Mouse (Mus musculus): ENCODE data around the gene Cpt2.

The Cpt2 gene

DNA sequence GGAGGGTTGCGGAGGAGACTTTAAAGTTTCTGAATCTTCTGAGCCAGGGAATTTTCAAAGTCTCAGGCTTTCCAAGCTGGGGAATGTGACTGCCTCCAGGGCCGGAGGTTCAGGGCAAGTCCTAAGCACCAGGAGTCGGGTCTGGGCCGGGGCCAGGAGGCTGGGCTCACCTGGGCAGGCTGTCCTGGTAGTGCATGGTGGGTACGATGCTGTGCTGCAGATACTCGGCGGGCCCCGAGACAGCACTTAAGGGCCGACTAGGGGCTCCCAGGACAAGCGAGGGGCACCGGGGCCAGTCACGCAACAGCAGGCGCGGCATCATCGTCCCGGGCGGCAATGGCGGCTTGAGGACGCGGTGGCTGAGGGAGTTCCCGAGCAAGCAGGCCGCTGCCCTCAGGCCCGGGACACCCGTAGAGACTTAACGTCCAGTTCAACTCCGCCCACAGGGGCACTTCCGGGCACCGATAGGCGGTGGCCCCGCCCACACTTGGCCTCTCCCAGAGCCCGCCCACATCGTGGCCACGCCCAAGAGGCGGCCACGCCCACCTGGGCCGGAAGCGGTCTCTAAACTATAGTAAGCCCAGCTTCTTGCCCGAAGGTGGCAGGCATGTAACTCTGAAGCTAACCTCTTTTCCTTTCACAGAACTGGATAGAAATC, at the start of gene Cpt2:
Cpt2 (minus strand) TSS at position 466 of the 658 bp plus-strand sequence.
- DNase-seq: peak; percentile 99

DNA sequence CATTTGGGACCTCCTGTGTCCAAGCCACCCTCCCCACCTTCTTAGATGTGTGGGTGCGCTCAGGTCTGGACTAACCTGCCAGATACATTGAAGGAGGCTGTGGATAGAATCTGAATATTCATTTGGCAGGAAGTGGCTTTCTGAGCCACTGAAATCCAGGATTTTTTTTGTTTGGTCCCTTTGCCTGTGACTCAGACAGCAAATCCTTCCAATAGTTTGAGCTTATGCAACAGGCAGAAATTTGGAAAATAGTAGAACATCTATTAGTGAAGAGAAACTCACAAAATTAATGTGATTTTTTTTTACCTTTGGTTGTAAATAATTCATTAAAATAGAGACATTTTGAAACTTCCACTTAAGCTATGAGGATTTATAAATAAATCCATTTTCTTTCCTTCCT, 47.8 kb upstream of the Cpt2 start:
- DNase-seq: no peak

DNA sequence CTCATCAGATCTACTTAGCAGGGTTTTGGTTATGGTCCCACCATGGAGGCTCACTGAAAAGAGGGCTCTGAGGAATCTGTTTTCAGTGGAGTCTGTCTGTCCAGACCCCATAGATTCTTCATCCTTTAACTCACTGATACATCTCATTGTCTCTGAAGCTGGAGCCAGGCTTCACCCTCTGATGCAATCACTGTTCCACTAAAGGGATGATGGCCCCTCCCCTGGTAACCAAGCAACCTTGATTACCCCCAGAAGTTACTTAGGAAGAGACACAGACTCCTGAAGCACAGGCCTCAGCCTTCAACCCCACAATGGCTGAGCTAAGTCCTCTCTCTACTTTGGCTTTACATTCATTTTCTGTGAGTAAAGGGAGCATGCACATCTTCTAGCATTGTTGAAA, 46.4 kb upstream of the Cpt2 start:
- no peak for DNase-seq

DNA sequence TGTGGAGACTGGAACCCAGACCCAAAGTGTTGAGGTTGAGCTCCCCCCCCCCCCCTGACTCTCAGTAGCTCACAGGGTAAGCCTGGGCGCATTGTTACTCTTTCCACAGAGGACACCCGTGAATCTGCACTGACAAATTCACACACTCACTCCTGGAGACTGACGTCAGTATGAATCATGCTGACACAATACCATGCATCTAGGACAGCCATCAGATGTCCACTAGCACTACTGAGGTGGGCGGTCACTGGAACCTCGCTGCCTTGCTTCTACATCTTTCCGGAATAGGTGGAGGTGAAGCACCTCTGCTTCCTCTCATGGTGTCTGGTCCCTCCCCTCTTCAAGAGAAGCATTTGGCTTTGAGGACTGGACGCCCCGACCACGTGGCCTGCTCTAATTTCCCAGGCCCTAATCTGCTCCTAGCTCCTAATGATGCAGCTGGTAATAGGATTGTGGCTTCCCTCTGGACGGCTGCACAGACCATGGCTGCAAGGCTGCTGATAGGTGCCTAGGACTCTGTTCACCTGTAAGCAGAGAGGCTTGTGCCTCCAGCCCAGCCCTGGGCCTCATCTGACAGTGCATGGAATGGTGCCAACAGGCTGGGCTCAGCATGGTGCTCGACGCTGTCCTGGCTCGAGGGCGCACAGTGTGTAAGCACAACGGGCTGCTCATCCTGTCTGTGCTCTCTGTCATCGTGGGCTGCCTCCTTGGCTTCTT, 44.7 kb upstream of the Cpt2 start, which contains the start of gene Slc1a7:
Slc1a7 (plus strand) TSS at position 367 of the 717 bp plus-strand sequence.
- no peak for DNase-seq

DNA sequence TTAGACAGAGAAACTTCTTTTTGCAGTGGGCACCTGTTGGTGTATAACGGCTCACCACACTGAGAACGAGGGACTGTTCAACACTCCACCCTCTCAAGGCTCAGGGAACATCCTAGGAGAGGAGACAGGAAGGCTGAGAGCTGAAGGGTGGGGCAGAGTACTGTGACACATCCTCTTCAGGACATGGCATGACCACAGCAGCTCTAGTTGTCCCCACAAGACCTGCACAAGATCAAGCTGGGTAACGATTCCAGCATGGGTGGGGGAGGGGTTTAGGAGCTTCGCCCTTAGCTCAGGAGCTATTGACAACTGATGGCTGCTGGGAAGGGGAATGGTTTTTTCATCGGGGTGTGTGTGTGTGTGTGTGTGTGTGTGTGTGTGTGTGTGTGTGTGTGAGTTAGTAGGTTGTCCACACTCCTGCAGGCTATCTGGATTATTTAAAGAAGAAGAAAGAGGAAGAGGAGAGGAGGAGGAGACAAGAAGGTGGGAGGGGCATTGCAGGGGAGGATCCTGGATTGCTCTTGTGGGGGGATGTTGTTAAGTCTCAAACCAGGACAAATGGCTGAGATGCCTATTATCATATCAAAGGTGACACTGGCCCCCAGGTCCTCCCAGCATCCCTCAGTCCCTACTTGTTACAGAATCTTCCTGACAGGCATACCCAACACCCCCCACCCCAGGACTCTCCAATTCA, 43.2 kb upstream of the Cpt2 start:
- DNase-seq: no peak

DNA sequence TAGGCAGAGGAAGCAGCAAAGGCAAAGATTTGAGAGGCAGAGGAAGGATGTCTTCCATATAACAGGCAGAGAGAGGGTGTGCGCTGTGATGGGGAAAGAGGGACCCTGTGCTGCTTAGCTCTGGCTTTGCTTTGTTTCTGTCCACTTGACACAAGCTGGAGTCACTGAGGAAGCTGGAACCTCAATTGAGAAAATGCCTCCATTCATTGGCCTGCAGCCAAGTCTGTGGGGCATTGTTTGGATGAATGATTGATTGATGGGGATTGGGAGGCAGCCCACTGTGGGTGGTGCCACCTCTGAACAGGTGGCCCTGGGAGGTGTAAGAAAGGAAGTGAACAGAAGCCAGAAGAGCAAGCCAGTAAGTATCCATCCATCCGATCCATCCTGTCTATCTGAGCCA, 39.4 kb upstream of the Cpt2 start:
- DNase-seq: no peak

DNA sequence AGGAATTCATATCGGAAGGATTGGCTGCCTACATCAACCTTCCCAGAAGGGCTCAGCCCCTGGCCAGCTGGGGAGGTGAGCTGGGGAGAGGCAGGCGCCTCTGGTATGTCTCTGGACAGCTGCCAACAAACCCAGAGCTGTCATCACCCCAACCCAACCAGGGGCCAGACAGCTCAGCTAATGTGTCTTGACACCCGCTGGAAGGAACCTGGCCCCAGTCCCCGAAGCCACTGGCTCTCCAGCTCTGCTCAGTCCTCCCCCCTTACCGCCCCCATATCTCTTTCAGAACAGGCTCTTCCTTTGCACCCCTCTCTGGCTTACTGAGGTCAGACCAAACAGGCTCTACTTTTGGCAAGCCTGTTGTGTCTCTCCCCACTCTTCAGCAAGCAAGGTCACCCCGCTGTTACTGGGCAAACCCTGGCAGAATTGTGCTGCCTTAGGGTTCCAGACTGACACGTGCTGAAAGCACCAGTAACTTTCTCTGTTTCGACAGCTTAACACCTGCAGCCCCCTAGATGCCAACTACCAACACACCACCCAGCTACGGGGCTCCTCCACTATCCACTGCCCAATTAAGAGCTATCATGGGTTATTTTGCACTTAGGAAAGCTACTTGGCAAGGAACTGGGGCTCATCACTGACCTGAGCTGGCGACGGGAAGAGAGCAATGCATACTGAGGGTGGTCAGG, 38.8 kb upstream of the Cpt2 start:
- peak; percentile 30 for DNase-seq

DNA sequence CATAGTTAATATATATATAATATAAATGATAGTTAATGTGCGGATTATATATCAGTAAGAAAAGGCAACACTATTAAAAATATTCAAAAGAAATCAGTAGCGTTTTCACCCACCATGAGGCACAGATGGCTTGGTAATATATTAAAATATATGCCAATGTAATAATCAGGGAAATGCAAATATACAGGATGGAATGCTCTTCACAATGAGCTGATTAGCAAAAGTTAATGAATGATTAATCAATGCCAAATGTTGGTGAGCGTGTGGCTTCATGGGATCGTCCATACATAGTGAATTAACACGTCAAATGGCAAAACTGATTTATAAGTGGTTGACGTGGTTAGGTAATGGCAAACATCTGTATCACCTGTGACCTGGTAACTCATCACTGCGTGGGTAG, 35.1 kb upstream of the Cpt2 start:
- no peak for DNase-seq

DNA sequence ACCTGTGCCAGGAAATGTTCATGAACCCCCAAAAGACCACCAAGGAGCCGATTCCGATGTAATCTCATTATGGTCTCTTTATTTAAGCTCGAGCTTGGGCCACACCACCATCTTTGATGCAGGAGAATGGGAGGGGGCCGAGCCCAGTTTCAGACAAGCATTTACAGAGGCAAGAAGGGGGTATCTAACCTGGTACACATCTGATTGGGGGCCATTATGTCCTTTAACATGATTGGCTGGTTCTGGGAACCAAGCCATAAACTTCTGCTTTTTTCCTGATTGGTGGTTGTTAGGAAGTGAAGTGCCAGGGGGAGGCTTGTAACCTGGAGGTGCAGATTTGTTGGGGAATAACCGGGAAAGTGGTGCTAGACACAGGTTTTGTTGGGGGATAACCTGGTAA, 32.3 kb upstream of the Cpt2 start:
- no peak for DNase-seq

DNA sequence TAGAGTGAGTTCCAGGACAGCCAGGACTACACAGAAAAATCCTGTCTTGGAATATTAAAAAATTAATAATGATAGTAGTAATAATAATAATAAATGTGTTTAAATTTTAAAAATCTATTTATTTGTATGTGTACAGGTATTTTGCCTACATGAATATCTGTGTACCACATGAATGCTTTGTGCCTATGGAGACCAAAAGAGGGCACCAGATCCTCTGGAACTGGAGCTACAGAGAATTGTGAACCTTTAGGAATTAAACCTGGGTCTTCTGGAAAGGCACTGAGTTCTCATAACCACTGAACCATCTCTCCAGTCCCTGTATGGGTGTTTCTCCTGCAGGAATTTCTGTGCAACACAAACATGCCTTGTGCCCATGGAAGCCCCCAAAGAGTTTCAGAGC, 29.4 kb upstream of the Cpt2 start:
- DNase-seq: no peak

DNA sequence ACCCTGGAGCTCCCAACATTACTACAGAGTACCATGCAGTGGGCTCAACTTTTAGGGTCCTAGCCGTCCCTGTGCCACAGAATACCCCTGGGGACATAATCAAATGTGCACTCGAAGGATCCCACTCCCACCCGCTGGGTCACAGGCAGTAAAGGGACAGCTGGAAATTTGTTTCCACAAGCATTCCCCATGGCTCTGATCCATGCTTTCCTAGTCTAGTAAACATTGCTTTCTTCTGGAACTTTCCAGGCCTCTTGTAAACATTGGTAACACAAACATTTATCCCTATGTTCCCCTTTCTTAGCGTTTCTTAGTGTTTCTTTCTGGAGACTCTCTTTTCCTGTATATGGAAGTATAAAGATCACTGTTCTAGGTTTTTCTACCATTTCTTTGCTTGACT, 26.5 kb upstream of the Cpt2 start:
- DNase-seq: no peak

DNA sequence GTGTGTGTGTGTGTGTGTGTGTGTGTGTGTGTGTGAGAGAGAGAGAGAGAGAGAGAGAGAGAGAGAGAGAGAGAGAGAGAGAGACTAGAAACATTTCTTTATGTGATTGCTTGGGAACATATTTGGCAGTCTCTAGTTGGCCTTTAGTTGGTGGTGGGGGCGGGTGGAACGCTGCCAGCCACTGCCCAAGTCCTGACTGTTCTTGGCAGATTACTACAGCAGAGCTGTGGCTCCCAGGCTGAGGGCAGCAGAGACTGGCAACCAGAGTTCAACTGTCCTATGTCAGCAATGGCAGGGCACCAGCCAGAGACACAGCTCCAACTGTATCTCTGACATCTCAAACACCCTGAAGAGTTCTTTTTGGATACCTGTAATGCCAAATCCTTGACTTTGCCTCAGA, 20.7 kb upstream of the Cpt2 start:
- no peak for DNase-seq

DNA sequence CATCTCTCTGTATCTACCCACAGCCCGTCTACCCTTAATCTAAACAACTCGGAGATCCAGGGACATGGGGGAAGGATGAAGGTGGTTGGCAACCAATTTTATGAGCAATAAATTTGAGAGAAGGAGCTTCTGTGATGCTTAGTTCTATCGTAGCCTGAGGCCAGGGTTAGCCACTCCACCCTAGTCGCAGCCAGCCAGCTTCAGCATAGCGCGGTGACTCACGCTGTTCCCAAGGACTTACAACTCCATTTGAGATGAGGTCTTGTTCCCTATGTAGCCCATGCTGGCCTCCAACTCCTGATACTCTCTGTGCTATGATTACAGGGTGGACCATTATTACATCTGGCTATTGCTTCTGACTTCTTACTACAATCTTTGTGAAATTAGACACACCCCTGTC, 19.3 kb upstream of the Cpt2 start:
- no peak for DNase-seq

DNA sequence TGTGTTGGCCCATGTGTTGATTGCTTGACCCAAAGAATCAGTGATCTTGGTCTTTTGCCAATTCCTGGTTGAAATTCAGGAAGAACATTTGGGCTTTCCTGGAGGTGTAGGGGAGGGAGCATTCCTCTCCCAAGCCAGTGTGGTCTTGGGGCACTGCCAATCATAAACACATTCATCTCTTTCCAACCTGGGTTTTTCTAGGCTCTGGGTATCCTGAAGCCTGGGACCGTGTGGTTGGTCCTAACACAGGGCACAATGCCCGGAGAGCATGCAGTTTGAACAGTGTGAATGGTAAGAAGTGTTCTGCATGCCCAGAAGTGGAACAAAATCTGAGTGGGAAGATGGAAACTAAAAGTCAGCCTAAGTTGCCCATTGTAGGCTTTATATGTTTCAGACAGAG, 14.7 kb upstream of the Cpt2 start:
- DNase-seq: no peak

DNA sequence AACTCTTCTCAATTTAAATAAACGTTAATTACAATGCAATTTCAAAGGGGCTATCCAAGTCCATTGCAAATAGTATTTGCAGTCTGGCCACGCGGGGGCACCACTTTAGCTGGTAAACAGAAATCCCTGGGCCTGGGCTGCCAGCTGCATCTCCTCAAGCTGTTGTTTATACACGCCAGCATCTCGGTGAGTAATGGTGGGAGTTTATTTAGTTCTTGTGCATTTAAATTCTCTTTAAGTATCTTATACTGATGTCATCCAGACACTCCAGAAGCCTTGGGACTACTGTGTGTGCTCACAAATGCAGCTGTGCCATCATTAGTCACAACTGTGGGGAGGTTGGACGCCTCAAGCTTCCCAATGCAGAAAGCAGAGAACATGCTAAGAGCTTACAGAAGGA, 13.9 kb upstream of the Cpt2 start:
- DNase-seq: peak; percentile 67

DNA sequence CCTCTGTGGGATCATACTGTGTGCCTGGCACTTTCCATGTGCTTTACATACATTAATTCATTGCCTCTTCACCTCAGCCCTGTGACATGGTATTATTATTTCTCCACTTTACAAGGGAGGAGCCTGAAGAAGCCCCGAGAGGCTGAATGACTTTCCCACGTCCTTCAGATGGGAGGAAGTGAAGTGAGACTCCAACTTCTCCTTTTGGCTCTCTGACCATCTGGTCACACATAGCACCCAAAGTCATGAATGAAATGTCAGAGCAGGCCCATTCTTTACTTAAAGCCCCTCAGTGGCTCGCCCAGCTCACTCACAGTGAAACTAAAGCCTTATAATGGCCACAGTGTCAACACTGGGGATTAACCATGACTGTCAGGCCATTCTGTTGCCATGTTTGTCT, 11.8 kb upstream of the Cpt2 start:
- DNase-seq: no peak

DNA sequence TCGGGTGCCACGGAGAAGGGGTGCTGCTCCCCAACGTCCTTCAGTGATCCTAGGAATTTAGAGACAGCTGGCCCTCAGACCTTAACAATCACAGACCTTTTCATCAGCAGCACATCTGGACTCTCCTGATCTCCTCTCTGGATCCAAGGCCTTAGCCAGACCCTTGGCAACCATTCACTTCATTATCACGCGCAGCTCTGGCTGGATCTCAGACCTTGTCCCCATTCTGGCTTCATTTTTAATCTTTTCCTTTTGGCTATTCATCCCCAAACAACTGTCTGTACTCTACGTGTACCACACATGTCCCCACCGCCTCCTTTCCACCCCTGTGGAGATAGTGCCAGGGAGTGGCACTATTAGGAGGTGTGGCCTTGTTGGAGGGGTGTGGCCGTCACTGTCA, 9.8 kb upstream of the Cpt2 start:
- no peak for DNase-seq

DNA sequence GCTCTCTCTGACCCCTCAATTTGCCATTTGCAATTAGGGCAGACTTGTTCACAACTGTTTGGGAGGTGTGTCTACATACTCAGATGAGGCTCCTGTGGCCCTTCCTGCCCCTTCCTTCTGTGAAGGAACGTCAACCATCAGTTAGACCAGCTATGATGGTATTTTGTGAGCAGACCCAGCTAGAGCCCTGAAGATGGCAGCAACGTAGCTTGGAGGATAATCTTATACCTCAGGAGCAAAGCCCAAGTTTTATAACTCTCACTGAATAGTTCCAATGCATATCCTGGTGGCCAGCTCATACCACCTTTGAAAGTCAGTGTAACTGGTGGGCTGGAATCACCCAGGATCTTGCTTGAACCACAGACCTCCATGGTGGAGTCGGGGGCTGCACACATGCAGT, 8.0 kb upstream of the Cpt2 start:
- DNase-seq: no peak

DNA sequence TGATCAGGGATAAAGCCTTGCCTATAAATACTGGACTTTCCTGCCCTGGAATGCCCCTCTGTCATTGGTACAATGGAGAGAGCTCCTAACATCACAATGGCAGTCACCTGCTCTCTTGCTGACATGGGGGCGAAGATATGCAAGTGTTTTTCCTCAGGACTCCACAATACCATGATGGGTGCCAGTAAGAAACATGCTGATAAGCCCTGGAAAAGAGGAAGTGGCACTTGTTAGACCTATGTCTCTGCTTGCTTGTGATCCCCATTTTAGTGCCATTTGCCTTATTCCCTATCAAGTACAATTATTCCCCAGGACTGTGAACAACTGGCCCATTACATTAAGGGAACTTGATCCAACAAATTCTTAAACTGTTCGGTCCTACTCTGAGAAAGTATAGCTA, 5.3 kb upstream of the Cpt2 start:
- no peak for DNase-seq

DNA sequence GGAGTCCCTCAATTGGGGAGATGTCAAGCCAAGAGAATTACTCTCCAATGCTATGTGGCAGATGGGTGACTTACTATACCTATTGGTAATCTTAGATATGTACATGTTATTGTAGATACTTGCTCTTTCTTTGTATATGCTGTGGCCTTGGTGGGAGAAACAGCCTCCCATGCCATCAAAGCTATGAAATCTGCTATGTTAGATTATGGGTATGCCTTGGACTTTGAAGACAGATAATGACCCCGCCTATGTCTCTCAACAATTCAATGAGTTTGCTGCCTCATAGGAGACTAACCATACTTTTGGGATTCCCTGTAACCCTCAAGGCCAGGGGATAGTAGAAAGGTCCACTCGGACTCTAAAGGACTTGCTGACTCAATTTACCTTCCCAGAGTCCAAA, 4.9 kb upstream of the Cpt2 start:
- DNase-seq: no peak

DNA sequence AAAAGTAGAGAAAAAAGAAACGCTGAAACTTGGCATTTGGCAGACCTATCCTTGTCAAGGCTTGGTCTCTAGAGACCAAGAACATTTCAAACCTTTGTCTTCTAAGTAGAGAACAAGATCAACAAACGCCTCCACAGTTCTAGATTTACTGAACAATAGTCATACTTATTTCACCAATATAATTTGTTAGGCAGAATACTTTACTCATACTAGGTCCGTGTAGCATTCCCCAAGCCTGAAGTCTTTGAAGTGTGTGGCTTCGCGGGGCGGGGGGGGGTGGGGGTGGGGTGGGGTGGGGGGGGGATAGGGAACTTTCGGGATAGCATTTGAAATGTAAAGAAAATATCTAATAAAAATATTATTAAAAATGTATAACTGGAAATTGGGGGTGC, 389 bp upstream of the Cpt2 start:
- no peak for DNase-seq

DNA sequence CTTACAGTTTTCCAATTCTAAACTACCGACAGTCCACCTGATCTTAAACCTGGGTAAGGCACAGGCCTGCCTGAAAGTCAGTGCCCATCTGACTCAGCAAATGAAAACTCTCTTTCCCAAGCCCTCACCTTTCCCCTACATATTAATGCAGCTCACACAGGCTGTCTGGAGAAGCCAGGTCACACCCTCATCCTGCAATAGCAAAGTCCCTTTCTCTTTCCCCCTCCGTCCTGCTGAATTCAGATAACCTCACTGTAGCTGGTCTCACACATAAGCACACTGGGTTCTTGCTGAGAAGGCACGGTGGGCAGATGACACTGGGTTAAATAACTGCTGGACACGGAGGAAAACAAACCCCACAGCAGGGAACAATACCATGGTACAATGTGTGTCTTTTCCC, 1.5 kb downstream of the Cpt2 start:
- DNase-seq: peak; percentile 34

DNA sequence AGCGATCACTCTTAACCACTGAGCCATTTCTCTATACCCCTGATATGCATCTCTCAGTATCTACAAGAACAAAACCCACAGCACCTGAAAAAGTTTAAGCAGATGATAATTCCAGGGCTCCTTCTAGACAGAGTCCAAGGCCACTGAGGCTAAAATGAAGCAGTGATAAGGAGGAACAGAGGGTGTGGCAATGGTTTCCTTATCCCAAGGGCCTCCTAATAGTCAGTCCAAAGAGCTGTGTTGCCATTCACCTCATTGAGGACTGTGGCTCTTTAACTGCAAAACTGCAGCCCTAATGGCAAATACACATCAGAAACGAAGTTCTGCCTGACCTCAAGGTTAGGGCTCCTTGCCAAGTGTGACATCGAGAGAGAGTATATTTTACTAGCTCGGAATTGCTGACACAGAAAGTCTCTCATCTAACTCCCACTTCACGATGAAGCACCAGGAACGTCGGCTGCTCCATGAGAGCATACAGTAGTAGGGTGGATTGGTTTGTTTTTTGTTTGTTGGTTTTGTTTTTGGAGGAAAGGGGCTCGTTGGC, 2.2 kb downstream of the Cpt2 start:
- DNase-seq: peak; percentile 8

Data from liver (tissue).